Mouse (Mus musculus): Measurements from ENCODE around the gene Gm21863. TPM values are rescaled to one million over a fixed set of nuclear protein-coding genes. Genes with fewer than 3 reads are reported as not detected.
"Not testable (repeated sequence)": the region's sequence is repeated elsewhere in the genome, so short reads cannot be mapped to it uniquely, and the experiment has no call there.

The Gm21863 gene
- polyA plus RNA-seq (2012; ENCODE audit: insufficient read depth, insufficient read length, missing spikeins) = not detected in 2 replicates

- not testable (repeated sequence) for H3K27ac ChIP-seq (ENCODE audit: insufficient read depth, low read depth, low read length); H3K4me1 ChIP-seq (ENCODE audit: control insufficient read depth, insufficient read depth, low read length); H3K4me3 ChIP-seq (ENCODE audit: insufficient read depth, low read length)
Observed at GRCm38 (mm10) chr12:19953869-19954555, at the start of gene Gm21863. TSS of gene Gm21863 (plus strand) at chr12:19954505.

- not testable (repeated sequence) for H3K27ac ChIP-seq (ENCODE audit: insufficient read depth, low read depth, low read length); H3K4me3 ChIP-seq (ENCODE audit: insufficient read depth, low read length); H3K4me1 ChIP-seq (ENCODE audit: control insufficient read depth, insufficient read depth, low read length)
Observed at GRCm38 (mm10) chr12:19928049-19928448, 26.3 kb upstream of the Gm21863 start.

All from bone marrow macrophage, adult 2 months (primary cell).